Mouse (Mus musculus) forebrain, embryonic 10.5 days (tissue): ENCODE results near the gene Cars. TPM values are rescaled to one million over a fixed set of nuclear protein-coding genes. Genes with fewer than 3 reads are reported as not detected.
A peak's percentile ranks its signal among the peaks of the same experiment; 100 is the strongest.

Experiments
- DNase-seq: peaks from one replicate; pipeline ENCODE4 v3.0.0-alpha.2; 2017; ENCODE audit warnings: low spot score; ENCODE audit errors: extremely low spot score
- H3K27ac ChIP-seq: fragments of 300-500 bp; sonication (generic); 2 replicates; pipeline ENCODE4 v1.5.1; 2016; ENCODE audit warnings: mild to moderate bottlenecking
- H3K27me3 ChIP-seq: fragments of 300-500 bp; sonication (generic); 2 replicates; pipeline ENCODE4 v1.6.1; 2016; ENCODE audit warnings: mild to moderate bottlenecking; ENCODE audit not compliant: poor library complexity, severe bottlenecking
- H3K36me3 ChIP-seq: fragments of 300-500 bp; sonication (generic); replicated peaks from 2 replicates; pipeline ENCODE4 v1.6.1; 2016; ENCODE audit warnings: mild to moderate bottlenecking, moderate library complexity
- H3K4me1 ChIP-seq: fragments of 300-500 bp; sonication (generic); 2 replicates; pipeline ENCODE4 v1.6.1; 2016
- H3K4me3 ChIP-seq: fragments of 300-500 bp; sonication (generic); 2 replicates; pipeline ENCODE4 v1.5.1; 2016; ENCODE audit warnings: mild to moderate bottlenecking, moderate library complexity
- H3K9me3 ChIP-seq: fragments of 300-500 bp; sonication (generic); 2 replicates; pipeline ENCODE4 v1.6.1; 2016; ENCODE audit warnings: mild to moderate bottlenecking, moderate library complexity
- WGBS: fragments of 180-500 bp; shearing (Covaris S2); methylation state at CpG from one replicate; pipeline ENCODE4 v1.1.7; 2016; 5-methylcytosine and 5-hydroxymethylcytosine counted together
- polyA plus RNA-seq: library from polyadenylated mRNA; unstranded; fragments of >200 nt; fragmentation: Nextera tagmentation; extraction: Ambion mirVana; gene quantifications from 2 replicates; pipeline ENCODE4 v1.2.1, GENCODE M21; 2016

Cars gene
- polyA plus RNA-seq, 1 experiment from 2014 or later: 87.3 TPM

DNA sequence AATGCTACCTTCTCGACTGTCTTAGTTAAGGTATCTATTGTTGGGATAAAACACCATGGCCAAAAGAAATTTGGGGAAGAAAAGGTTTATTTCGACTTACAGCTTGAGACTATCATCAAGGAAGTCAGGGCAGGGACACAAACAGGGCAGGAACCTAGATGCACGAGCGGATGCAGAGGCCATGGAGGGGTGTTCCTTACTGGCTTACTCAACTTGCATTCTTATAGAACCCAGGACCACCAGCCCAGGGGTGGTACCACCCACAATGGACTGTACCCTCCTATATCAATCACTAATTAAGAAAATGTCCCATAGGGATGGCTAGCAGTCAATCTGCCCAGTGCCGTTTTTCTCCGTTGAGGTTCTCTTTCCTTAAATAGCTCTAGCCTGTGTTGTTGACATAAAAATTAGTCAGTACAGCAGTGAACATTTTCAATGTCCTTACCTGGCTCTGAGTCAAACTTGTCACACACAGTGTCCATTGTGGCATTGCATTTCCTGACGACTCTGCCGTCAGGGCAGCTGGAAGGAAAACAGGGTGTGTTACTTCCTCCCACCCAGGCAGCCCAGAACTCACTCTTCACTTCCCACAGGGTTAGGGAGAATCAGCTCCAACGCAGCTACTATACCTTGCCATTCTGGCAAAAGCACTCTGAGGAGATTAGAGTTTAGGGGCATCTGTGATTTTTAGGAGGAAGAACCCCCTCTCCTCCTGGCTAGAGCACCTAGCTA lies 14.7 kb upstream of the Cars start:
- WGBS: 74% methylated on average over 9 of the region's 9 CpGs

DNA sequence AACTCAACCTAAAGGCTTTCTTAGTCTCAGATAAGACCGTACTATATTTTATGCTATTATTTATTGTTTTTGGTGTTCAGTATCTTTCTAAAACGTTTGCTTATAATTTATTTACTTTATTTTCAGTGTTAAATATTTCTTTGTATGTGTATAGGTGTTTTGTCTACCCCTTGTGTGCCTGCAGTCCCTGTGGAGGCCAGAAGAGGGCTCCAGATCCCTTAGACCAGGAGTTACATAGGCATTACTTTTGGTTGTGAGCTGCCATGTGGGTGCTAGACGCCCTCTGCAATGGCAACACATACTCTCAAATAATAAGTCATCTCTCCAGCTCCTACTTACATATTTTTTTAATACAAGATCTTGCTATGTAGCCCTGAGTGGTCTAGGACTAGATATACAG lies 12.3 kb upstream of the Cars start:
- no peaks in the 10 kb centered on the region; the same call in 1 of the 2 replicates for H3K9me3 ChIP-seq
- no peaks in the 10 kb centered on the region for H3K36me3 ChIP-seq
- H3K27me3 ChIP-seq: no peaks in the 10 kb centered on the region
- DNase-seq: peak; percentile 16
- no peak overlapping the region for H3K27ac ChIP-seq
- H3K4me3 ChIP-seq: no peak overlapping the region
- 59% methylated on average over 3 of the region's 3 CpGs for WGBS
- H3K4me1 ChIP-seq: no peaks in the 10 kb centered on the region

More for the DNA sequence above, 14.7 kb upstream of the Cars start:
- Histone ChIP-seq H3K4me3 (no peak overlapping the region), H3K27me3 (no peaks in the 10 kb centered on the region), H3K9me3 (no peaks in the 10 kb centered on the region; the same call in 1 of the 2 replicates), H3K4me1 (no peaks in the 10 kb centered on the region), H3K27ac (no peak overlapping the region), H3K36me3 (no peaks in the 10 kb centered on the region)
- DNase-seq: no peak

DNA sequence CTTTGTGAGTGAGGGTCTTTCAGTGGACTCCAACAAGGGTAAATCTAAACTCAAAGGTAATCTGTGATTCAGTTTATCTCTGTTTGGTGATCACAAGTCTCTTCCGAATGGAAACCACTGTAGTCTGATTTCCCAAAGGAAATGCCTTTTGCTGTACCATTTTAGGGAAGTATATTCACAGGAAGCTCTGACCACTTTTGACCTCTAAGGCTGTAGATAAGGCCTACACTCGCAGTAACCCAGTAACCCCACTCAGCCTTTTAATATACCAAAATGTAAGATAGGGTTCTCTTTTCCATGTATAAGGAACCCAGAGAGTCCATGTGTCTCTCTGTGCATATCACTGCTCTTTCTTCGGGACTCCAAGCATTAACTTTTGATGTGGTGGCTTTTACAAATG lies 5.4 kb upstream of the Cars start:
- no peaks in the 10 kb centered on the region for H3K27me3 ChIP-seq
- H3K4me3 ChIP-seq: no peak overlapping the region
- peaks cover 8% of the 10 kb centered on the region; the same call in 1 of the 2 replicates for H3K4me1 ChIP-seq
- H3K9me3 ChIP-seq: no peaks in the 10 kb centered on the region
- no peak for DNase-seq
- WGBS: 89% methylated on average over 3 of the region's 3 CpGs
- no peak overlapping the region for H3K27ac ChIP-seq
- H3K36me3 ChIP-seq: no peaks in the 10 kb centered on the region

DNA sequence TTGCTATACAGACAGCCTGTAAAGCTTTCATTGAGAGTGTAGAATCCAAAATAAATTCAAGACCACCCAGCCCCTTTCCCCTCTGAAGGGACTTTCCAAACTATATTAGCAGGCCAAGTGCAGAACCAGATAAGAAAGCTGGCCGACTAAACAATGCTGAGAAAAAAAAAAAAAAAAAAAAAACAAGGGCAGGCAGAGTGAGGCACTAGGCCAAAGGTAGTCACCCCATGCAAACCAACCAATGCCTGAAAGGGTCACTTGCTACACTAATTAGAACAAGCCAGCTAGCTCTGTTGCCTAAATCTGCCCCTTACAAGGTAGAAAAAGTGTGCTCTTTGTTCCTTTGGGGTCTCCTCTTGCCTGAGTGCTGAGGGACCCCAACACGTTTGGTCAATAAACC lies 5.0 kb upstream of the Cars start:
- Histone ChIP-seq H3K9me3 (no peaks in the 10 kb centered on the region), H3K36me3 (no peaks in the 10 kb centered on the region), H3K4me1 (peaks cover 9% of the 10 kb centered on the region; the same call in 1 of the 2 replicates), H3K4me3 (no peak overlapping the region), H3K27ac (no peak overlapping the region), H3K27me3 (no peaks in the 10 kb centered on the region)
- 82% methylated on average over 2 of the region's 2 CpGs for WGBS
- no peak for DNase-seq

DNA sequence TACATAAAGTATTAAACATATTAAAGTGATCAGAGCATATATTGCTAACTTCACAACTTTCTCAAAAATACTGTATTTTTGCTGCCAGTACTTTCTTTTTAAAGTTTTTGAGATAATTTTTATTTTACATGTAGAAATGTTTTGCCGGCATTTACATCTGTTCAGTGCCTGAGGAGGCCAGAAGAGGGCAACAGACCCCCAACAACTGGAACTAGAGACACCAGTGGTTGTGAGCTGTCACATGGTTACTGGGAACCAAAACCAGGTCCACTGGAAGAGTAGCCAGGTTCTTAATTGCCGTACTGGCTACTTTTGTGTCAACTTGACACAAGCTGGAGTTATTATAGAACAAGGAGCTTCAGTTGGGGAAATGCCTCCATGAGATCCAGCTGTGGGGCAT lies 1.8 kb upstream of the Cars start:
- Histone ChIP-seq H3K9me3 (no peaks in the 10 kb centered on the region), H3K27me3 (no peaks in the 10 kb centered on the region), H3K4me3 (no peak overlapping the region), H3K27ac (no peak overlapping the region), H3K36me3 (peaks cover 13% of the 10 kb centered on the region), H3K4me1 (peaks cover 23% of the 10 kb centered on the region)
- no peak for DNase-seq
- WGBS: 77% methylated on average over 2 of the region's 2 CpGs

DNA sequence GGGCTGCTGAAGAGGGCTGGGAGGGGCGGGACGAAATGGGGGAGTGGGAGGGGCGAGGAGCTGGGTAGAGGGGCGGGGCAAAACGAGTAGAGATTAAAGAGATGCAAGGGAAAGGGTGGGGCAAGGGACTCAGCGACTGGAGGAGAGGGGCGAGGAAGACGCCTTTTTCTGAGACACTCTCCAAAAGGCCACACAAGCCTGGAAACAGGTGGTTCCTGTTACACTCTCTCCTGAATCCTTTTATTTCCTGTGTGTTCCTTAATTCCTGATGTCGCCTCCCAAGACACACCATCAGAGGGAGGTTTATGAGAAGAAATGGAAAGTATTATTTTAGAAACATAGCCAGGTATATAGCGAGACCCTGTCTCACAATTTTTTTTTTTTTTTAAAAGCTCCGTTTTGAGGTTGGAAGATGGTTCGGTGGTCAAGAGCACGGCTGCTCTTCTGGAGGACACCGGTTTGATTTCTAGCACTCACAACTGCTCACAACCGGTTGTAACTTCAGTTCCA lies 396 bp upstream of the Cars start:
- Histone ChIP-seq H3K36me3 (peaks cover 27% of the 10 kb centered on the region), H3K27ac (peak overlapping the region; percentile 90), H3K4me1 (peaks cover 23% of the 10 kb centered on the region), H3K4me3 (peak overlapping the region; percentile 70), H3K9me3 (no peaks in the 10 kb centered on the region), H3K27me3 (no peaks in the 10 kb centered on the region)
- WGBS: 8% methylated on average over 15 of the region's 15 CpGs
- DNase-seq: no peak

DNA sequence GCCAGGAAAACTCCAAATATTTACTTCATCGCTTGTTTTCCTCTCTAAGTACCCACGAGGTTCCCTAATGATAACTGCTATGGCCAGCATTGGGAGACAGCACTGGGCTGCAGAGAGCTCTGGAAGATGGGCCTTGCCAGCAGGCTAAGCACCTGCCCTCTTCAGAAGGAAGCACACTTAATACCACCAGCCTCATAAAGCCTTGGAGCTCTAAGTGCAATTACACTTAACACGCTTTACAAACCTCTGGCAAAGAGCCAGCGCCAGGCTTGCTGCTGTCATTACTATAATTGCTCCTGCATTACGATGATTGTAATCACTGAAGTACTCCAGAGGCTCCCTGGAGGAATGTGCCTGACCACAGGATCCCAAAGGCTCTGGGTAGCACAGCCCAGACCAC lies 5.0 kb downstream of the Cars start:
- Histone ChIP-seq H3K27ac (no peak overlapping the region), H3K4me1 (peaks cover 14% of the 10 kb centered on the region), H3K27me3 (no peaks in the 10 kb centered on the region), H3K9me3 (no peaks in the 10 kb centered on the region), H3K36me3 (peaks cover 76% of the 10 kb centered on the region), H3K4me3 (no peak overlapping the region)
- DNase-seq: no peak
- 94% methylated on average over 5 of the region's 5 CpGs for WGBS

DNA sequence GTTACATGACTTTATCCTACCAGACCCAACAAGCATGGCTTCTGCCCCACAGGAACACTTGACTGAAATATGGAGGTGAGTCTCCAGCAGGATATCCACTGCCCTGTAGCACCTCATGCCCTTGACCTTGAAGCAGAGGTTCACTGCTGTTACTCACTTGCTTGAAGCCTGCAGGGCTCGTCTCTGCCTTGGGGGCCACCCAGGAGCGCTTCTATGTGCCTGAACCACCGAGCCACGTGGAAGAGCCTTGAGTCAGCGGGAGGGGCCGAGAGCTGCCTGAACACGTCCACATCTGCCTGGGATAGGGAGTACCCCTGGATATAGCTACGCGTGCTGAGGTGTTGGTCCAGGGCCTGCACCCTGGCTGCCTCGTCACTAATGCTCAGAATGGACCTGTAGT lies 7.6 kb downstream of the Cars start:
- Histone ChIP-seq H3K27ac (no peak overlapping the region), H3K9me3 (no peaks in the 10 kb centered on the region), H3K4me1 (no peaks in the 10 kb centered on the region), H3K4me3 (no peak overlapping the region), H3K27me3 (no peaks in the 10 kb centered on the region), H3K36me3 (peaks cover 93% of the 10 kb centered on the region)
- no peak for DNase-seq
- 92% methylated on average over 10 of the region's 10 CpGs for WGBS

DNA sequence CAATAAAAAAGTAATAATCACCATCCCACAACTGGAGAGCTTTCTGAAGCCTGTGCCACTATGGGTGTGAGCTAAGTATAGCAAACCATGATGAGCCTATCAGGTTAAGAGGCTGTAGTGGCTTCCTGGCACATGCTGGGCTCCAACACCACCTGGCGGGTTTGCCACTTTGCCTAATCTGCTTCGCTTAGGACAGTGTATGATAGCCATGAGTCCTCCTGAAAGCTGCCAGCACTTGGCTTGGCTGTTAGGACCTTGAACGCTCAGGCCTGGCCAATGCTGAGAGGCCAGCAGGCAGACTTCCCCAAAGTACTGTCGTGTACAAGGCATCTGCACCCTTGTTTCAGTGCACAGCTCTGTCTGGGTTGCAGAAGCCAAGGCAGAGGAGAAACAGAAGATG lies 11.9 kb downstream of the Cars start:
- peaks cover 99% of the 10 kb centered on the region for H3K36me3 ChIP-seq
- no peak for DNase-seq
- no peaks in the 10 kb centered on the region for H3K9me3 ChIP-seq
- 91% methylated on average over 4 of the region's 4 CpGs for WGBS
- H3K4me1 ChIP-seq: no peaks in the 10 kb centered on the region
- no peaks in the 10 kb centered on the region for H3K27me3 ChIP-seq
- H3K27ac ChIP-seq: no peak overlapping the region
- no peak overlapping the region for H3K4me3 ChIP-seq

DNA sequence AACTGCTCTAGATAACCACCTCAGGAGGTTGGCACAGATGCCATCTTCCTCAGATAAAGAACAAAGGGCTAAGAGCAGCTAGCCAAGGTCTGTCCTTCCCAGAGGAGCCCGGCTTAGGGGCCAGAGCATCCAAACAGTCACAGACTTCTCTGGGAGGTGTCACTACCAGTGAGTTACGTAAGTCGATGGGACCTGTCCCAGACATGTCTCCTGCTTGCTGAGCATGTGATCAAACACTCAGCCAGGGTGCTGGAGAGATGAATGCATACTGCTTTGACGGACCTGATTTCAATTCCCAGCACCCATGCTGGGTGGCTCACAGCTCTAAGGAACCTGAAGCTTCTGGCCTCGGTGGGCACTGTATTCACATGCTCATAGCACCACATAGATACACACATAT lies 12.3 kb downstream of the Cars start:
- no peaks in the 10 kb centered on the region for H3K4me1 ChIP-seq
- no peaks in the 10 kb centered on the region for H3K27me3 ChIP-seq
- no peak for DNase-seq
- H3K9me3 ChIP-seq: no peaks in the 10 kb centered on the region
- H3K27ac ChIP-seq: no peak overlapping the region
- peaks cover 99% of the 10 kb centered on the region for H3K36me3 ChIP-seq
- WGBS: 91% methylated on average over 5 of the region's 5 CpGs
- no peak overlapping the region for H3K4me3 ChIP-seq

DNA sequence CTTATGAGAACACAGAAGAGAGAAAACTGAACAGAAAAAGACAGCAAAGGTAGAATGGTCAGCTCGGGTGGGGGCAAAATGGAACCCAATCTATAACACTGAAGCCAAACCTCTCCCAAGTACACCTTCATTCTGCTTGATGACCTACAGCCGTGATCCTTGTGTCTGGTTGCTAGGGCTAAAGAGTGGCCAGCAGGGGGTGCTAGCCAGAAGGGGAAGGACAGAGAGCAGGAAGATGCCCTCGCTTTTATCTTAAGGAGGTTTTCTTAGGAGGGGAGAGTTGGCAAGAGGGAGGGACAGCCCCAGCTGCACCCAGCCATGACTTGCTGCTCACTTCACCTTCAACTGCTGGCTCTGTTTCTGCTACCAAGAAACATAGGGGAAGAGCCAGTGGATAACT lies 15.9 kb downstream of the Cars start:
- Histone ChIP-seq H3K36me3 (peaks cover 98% of the 10 kb centered on the region), H3K9me3 (no peaks in the 10 kb centered on the region), H3K27me3 (no peaks in the 10 kb centered on the region), H3K4me3 (no peak overlapping the region), H3K27ac (no peak overlapping the region), H3K4me1 (no peaks in the 10 kb centered on the region)
- peak; percentile 57 for DNase-seq
- WGBS: 46% methylated on average over 3 of the region's 3 CpGs

DNA sequence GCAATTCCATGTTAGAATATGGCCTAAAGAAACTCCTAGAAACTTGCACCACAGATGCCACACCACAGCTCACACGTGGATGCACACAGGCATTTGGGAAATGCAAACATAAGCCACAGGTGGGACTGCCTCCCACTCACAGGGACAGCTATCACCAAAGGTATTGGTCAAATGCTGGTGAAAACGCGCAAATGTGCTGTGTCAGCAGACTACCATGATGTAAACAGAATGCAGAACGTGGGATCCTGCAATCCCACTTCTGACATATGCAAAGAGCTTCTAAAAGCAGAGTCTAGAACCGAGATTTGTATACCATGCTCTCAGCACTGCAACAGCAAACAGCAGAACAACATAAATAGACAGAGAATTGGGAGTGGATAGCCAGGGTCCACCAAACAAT lies 16.9 kb downstream of the Cars start:
- Histone ChIP-seq H3K36me3 (peaks cover 98% of the 10 kb centered on the region), H3K27me3 (no peaks in the 10 kb centered on the region), H3K27ac (no peak overlapping the region), H3K4me1 (no peaks in the 10 kb centered on the region), H3K4me3 (no peak overlapping the region), H3K9me3 (no peaks in the 10 kb centered on the region)
- whole genome bisulfite sequencing: 91% methylated on average over 5 of the region's 5 CpGs
- no peak for DNase-seq

DNA sequence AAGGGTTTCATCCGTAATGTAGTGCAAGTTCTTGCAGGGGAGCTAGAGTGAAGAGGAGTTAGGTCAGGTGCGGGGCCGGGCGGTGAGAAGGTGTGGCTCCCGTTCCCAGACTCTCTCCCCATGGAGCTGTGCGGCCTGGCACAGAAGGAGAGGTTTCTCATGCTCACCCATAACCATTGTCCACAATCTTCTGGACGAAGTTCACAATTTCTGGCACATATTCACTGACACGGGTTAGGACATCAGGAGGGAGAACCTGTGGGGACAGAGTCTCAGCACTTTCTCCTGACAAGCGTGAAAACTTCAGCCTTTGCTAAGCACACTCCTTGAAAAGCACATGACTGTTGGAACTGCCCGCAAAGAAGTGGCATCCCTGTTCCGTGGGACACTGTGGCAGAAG lies 24.1 kb downstream of the Cars start:
- WGBS: 94% methylated on average over 11 of the region's 11 CpGs
- H3K36me3 ChIP-seq: peaks cover 100% of the 10 kb centered on the region
- H3K4me1 ChIP-seq: no peaks in the 10 kb centered on the region
- no peak overlapping the region for H3K27ac ChIP-seq
- no peaks in the 10 kb centered on the region for H3K27me3 ChIP-seq
- H3K9me3 ChIP-seq: no peaks in the 10 kb centered on the region
- DNase-seq: no peak
- no peak overlapping the region for H3K4me3 ChIP-seq
